Mouse (Mus musculus) layer of hippocampus, adult 2 months (tissue): ENCODE results near the gene Fh1. TPM values are rescaled to one million over a fixed set of nuclear protein-coding genes. Genes with fewer than 3 reads are reported as not detected.

Source experiments
- DNase-seq, 2 experiments: peaks; one replicate each; pipeline ENCODE4 v3.0.0; 2022; ENCODE audit warnings: low spot score in 2 of 2
- H3K27ac ChIP-seq: fragments of 200-600 bp; 2 replicates; pipeline ENCODE4 v1.8.1; 2022
- H3K4me3 ChIP-seq: fragments of 200-600 bp; 2 replicates; pipeline ENCODE4 v1.8.1; 2022; ENCODE audit warnings: mild to moderate bottlenecking
- CTCF ChIP-seq: fragments of 200-600 bp; conservative IDR thresholded peaks from 2 replicates; pipeline ENCODE4 v1.8.1; 2022; ENCODE audit warnings: antibody characterized with exemption, mild to moderate bottlenecking, moderate library complexity
- total RNA-seq, 2 experiments: library from RNA; stranded (reverse); gene quantifications; 2 replicates each; pipeline ENCODE4 v1.2.3; 2021

Fh1 gene
- total RNA-seq, 2 experiments from 2014 or later, result 73.2 to 73.6 TPM

DNA sequence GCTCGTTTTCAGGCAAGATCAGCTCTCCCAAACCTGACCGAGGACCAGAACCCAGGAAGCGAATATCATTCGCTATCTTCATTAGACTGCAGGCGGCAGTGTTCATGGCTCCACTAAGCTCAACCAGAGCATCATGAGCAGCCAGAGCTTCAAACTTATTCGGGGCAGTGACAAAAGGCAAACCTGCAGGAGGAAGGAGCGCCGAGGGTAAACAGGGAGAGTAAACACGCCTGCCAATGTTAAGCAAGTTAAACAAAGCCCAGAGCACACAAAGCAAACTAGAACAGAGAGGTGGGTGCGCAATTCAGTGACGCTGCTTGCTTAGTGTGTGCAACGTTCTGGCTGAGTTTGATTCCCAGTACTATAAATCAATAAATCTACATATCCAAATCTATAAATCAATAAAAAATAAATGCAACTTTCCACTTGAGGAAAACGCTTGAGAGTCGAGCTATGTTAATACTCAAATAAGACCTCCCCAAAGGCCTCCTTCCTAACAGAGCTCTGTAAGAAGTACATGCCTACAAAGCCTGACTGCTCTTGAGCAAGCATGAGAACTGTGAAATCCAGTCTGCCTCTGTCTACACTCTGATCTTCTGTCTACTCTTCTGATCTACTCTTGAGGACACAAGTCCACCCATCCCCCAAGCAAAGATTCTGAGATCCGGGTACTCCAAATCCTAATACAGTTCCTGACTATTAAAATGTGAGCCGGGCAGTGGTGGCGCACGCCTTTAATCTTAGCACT is 17.4 kb downstream of the Fh1 start:
- no peak overlapping the region for H3K27ac ChIP-seq
- no peak overlapping the region for H3K4me3 ChIP-seq
- TF ChIP-seq CTCF, result no peak
- DNase-seq, result no peak

GRCm38 (mm10) chr1:175607308-175607707 is 18.1 kb downstream of the Fh1 start:
- TF ChIP-seq CTCF, result no peak
- no peak overlapping the region for H3K4me3 ChIP-seq
- no peak overlapping the region for H3K27ac ChIP-seq
- DNase-seq, result no peak

DNA sequence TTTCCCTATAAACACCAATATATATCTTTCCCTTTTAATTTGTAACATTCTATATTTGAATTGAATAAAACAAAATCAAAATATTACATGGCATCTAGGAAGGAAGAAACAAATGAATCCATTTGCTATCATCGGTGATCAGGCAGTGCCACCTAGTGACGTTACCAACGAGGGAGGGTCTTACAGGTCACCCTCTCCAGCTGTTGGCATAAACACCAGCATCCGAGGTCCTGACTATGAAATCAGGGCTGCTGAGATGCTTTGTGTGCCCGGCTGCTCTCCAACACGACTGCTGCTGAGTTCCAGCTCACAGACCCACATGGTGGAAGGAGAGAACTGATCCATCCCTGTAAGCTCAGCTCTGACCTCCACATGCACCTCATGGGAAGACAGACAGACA is 22.0 kb downstream of the Fh1 start:
- peak; percentile 73 for TF ChIP-seq CTCF
- Histone ChIP-seq H3K27ac (no peak overlapping the region), H3K4me3 (no peak overlapping the region)
- DNase-seq, result no peak

DNA sequence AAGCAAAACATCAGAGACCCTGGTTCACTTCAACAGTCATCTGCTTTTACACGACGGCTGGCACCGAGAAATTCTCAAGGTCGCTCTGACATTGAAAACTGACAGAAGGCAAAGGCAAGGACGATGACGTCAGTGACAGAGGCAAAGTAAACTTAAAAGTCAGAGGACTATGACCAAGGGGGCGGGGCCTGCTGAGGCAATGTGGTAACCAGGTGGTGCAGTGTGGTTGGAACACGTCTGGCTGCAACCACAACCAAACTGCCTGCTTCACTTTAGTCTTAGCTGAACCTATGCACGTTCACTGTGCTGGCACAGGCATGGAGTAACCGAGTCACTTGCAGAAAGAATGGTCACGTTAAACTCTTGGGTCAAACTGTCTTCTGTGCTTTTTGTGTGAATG is 23.2 kb downstream of the Fh1 start:
- DNase-seq, result no peak
- no peak for TF ChIP-seq CTCF
- peak overlapping the region; percentile 64 for H3K27ac ChIP-seq
- H3K4me3 ChIP-seq, result no peak overlapping the region

- no peak for DNase-seq
- H3K27ac ChIP-seq, result no peak overlapping the region
- no peak overlapping the region for H3K4me3 ChIP-seq
- no peak for TF ChIP-seq CTCF
Observed at GRCm38 (mm10) chr1:175592832-175593231, 32.6 kb downstream of the Fh1 start.

- Histone ChIP-seq H3K4me3 (no peak overlapping the region), H3K27ac (no peak overlapping the region)
- no peak for TF ChIP-seq CTCF
- DNase-seq, result no peak
Observed at GRCm38 (mm10) chr1:175586656-175587055, 38.8 kb downstream of the Fh1 start.

GRCm38 (mm10) chr1:175585267-175585666 is 40.2 kb downstream of the Fh1 start:
- Histone ChIP-seq H3K27ac (no peak overlapping the region), H3K4me3 (no peak overlapping the region)
- DNase-seq, result no peak
- TF ChIP-seq CTCF, result no peak

DNA sequence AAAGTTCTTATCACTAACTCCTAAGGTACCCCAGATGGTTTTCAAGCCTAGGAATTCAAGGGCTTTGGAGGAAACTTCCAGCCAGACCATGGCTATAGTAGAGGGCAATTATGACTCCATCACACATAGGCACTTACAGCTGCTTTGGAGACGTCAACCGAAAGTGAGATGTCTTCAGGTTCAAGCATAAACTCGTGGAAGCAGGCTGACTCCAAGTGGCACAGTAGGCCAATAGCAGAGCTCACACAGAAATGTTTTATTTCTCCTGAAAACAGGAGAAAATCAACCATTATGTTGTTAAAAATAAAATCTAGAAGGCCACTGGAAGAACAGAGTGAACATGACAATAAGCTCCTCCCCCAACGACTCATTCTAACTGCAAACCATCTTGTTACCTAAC is 42.6 kb downstream of the Fh1 start:
- TF ChIP-seq CTCF, result peak; percentile 67
- Histone ChIP-seq H3K4me3 (no peak overlapping the region), H3K27ac (no peak overlapping the region)
- DNase-seq, result no peak

DNA sequence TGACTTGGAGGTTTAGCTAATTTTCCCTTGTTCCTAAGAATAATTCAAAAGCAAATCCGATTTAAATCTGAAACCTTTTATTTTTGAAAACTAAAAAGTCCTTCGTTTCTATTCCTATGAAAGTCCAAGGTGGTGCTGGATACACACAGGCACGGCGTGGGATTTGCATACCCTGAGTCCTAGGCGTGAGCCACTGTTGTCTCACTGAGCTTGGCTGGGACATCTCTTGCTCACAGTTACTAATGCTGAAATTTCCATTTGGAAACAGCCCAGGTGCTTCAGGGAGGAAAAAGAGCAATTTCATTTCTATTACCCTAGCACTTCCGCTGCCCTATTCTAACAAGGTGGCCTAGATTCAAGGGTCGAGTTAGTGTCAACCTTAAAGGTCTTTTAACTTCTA is 45.1 kb downstream of the Fh1 start:
- DNase-seq, result peak in 1 of 2 experiments; percentile 15

GRCm38 (mm10) chr1:175579598-175580235 is 45.7 kb downstream of the Fh1 start:
- TF ChIP-seq CTCF, result no peak
- peak overlapping the region; percentile 13; the same call in 1 of the 2 replicates for H3K4me3 ChIP-seq
- peak; percentile 48 to 63 for DNase-seq
- H3K27ac ChIP-seq, result peak overlapping the region; percentile 83

More for the DNA sequence above, 45.1 kb downstream of the Fh1 start:
- Histone ChIP-seq H3K27ac (peak overlapping the region; percentile 83), H3K4me3 (no peak overlapping the region)
- no peak for TF ChIP-seq CTCF

DNA sequence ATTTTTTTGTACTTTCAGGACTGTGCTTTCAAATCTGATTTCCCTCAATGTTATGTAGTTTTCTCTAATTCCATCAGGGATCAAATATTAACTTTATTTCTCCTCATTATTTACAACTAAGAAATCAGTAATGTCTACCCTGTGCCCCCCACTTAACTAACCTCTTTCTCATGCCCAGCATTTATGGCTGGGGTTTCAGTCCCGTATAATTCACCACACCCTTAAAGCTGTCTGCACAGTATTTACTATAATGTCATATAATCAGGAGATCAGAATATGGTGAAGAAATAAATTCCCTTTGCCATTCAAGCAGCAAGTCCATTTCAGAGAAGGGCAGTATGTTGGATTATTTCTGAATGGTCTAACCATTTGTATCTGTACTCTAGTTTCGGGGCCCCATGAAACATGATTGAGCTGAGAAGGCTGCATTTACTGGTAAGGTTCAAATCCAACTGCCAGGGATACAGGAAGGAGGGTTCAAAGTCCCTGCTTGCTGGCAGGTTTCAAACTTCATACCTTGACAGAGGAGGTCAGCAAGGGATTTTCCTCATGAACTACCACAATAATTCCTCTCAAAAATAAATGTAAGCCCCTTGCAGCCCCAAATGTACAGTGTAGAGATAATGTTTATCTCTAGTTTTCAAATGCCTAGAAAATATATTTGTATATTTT is 46.9 kb downstream of the Fh1 start:
- Histone ChIP-seq H3K4me3 (no peak overlapping the region), H3K27ac (peak overlapping the region; percentile 83)
- DNase-seq, result no peak
- no peak for TF ChIP-seq CTCF

DNA sequence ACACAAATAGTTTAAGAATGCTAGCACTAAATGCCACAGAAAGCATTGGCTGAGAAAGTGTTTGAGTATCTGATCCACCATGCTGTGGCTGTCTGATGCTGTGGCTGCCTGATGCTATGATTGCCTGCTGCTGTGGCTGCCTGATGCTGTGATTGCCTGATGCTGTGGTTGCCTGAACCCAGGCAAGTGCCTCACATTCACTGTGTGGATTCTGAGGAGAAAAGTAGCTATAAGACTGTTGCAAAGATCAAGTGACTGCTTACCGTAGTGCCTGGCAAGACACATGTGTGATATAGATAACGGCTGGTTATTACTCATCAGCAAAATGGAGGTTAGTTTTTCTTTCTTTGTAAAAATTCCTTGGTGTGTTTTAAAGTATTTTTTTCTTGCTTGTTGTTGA is 51.3 kb downstream of the Fh1 start:
- no peak overlapping the region for H3K27ac ChIP-seq
- no peak overlapping the region for H3K4me3 ChIP-seq
- TF ChIP-seq CTCF, result no peak
- DNase-seq, result no peak

DNA sequence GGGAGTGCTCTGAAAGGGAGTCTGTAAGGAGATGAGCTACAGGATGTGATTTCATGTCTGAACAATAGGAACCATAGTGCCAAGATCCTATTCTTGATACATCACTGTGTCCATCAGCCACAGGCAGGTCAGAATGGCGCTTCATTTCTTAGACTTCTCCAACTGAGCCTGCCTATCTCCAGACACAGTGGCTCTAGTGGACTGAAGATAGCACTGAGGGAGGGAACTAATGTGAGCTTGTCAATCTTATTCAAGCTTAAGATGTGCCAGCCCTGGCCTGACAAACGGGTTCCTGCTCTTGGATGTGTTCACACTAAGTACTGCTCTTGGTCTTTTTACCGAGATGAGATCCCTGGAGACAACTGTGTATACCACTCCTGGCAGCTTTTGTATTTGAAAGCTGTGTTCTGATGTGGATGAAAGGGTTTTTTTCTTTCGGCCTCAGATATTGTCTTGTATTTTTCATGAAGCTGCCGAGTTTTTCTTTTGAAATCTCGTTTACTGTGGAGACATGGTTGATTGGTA is 59.8 kb downstream of the Fh1 start:
- no peak for DNase-seq
- H3K4me3 ChIP-seq, result no peak overlapping the region
- no peak overlapping the region for H3K27ac ChIP-seq
- TF ChIP-seq CTCF, result no peak
